In the genomic region with DNA sequence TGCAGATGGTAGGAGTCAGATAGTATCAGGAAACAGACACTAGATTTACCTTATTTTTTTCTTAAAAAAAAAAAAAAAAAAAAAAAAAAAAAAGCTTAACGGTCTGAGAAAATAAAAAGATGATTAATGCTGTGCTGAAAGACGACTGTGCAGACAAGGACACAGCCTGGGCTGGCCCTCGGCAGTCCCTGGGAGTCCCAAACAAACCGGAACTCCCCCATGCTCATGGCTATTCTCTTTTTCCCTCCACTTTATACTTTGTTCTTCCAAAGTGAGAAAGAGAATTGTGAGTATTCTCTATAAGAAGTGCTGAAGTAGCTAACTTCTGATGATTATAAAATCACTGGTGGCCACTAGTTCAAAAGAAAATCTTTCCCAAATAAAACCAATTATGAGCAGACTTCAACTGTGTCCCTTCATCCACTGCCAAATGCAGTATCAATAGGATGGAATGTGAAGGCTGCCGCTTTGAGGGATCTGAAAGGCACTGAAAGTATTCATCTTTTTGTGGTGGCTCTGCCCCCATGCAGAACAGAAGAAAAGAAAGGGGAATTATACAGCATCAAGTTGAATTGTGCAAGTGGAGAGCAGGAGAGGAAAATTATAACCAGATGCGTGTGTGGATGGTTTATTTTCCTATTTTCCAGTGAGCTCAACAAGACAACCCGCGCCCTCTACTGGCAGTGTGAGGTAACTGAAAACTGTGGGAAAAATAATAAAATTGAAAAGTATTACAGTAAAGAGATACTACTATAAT, we compare ENCODE assay signal across 8 mouse cellular contexts. TPM values are rescaled to one million over a fixed set of nuclear protein-coding genes. Genes with fewer than 3 reads are reported as not detected.
DNase-seq lines count a peak whose midpoint lies in the region; ATAC-seq and TF ChIP-seq lines count a peak whose summit lies in the region.

No protein-coding gene starts in this region.

- no peak overlapping the region; the same call in 1 of the 2 replicates for H3K27ac ChIP-seq in forebrain, postnatal 0 days (ENCODE audit: low read depth, low read length)
- no peak overlapping the region for H3K27ac ChIP-seq in intestine, embryonic 16.5 days (ENCODE audit: low read length)
- H3K27ac ChIP-seq in liver, adult 2 months (replicated peaks; ENCODE audit: insufficient read depth, low read depth, low read length), result no peak overlapping the region

- no peak overlapping the region for H3K9ac ChIP-seq in forebrain, postnatal 0 days
- H3K9ac ChIP-seq in intestine, embryonic 16.5 days (ENCODE audit: low read depth, low read length), result no peak overlapping the region
- H3K9ac ChIP-seq in liver, adult 2 months (ENCODE audit: low read depth, low read length), result no peak overlapping the region

- TF ChIP-seq POLR2A in liver, adult 2 months (IDR thresholded peaks at IDR 0.05; ENCODE audit: extremely low read depth, insufficient read depth, low read length), result no peak
- TF ChIP-seq POLR2A in myocyte (IDR thresholded peaks at IDR 0.05; ENCODE audit: insufficient read length, low read depth), result no peak

- no peak overlapping the region for H3K4me3 ChIP-seq in forebrain, postnatal 0 days (ENCODE audit: low read depth, low read length)
- H3K4me3 ChIP-seq in intestine, embryonic 16.5 days (ENCODE audit: low read length), result no peak overlapping the region
- no peak overlapping the region for H3K4me3 ChIP-seq in liver, adult 2 months (ENCODE audit: insufficient read depth, low read depth, low read length)
- H3K4me3 ChIP-seq in myocyte, result peak overlapping the region; percentile 6

- H3ac ChIP-seq in myocyte (ENCODE audit: control insufficient read depth, insufficient read length), result no peak overlapping the region

- H3K4me1 ChIP-seq in forebrain, postnatal 0 days (ENCODE audit: insufficient read depth), result 0 out of 2 replicates have a peak, but pooled peaks cover 5% of the 10 kb centered on the region
- no peaks in the 10 kb centered on the region for H3K4me1 ChIP-seq in intestine, embryonic 16.5 days (ENCODE audit: control insufficient read depth, insufficient read depth, low read length)
- no peaks in the 10 kb centered on the region for H3K4me1 ChIP-seq in liver, adult 2 months (ENCODE audit: control insufficient read depth, insufficient read depth, low read length)

- peak; percentile 31 for DNase-seq in urinary bladder, postnatal 14 days (ENCODE audit: low spot score)
- no peak for DNase-seq in urinary bladder, postnatal 10 days (ENCODE audit: low spot score)
- peak; percentile 53 for DNase-seq in cerebellum, adult 9-10 months
- DNase-seq in forebrain, postnatal 0 days, result peak; percentile 85
- peak; percentile 24 for DNase-seq in liver, adult 2 months (ENCODE audit: extremely low read depth, low read depth, low spot score)
- peak; percentile 66 for DNase-seq in thymus, postnatal 4 days

- peak; percentile 80 for ATAC-seq in forebrain, postnatal 0 days
- no peak for ATAC-seq in intestine, embryonic 16.5 days

- H3K36me3 ChIP-seq in forebrain, postnatal 0 days (ENCODE audit: insufficient read depth), result no peaks in the 10 kb centered on the region
- no peaks in the 10 kb centered on the region for H3K36me3 ChIP-seq in intestine, embryonic 16.5 days (ENCODE audit: control insufficient read depth, insufficient read depth, low read length)
- H3K36me3 ChIP-seq in liver, adult 2 months (ENCODE audit: control insufficient read depth, insufficient read depth, low read length), result no peaks in the 10 kb centered on the region
- no peaks in the 10 kb centered on the region for H3K36me3 ChIP-seq in myocyte (ENCODE audit: control insufficient read depth, insufficient read depth)

- no peaks in the 10 kb centered on the region for H3K9me3 ChIP-seq in forebrain, postnatal 0 days (ENCODE audit: low read length)
- H3K9me3 ChIP-seq in intestine, embryonic 16.5 days (ENCODE audit: control insufficient read depth, low read length), result no peaks in the 10 kb centered on the region

- TF ChIP-seq CTCF in forebrain, postnatal 0 days (IDR thresholded peaks at IDR 0.05; ENCODE audit: low read depth), result peak; percentile 83
- TF ChIP-seq CTCF in liver, adult 2 months (IDR thresholded peaks at IDR 0.05; ENCODE audit: low read depth, low read length), result peak; percentile 64

- WGBS in forebrain, postnatal 0 days, result 4% methylated on average over 8 of the region's 8 CpGs
- WGBS in intestine, embryonic 16.5 days, result 11% methylated on average over 8 of the region's 8 CpGs
- 21% methylated on average over 8 of the region's 8 CpGs for WGBS in liver, adult 2 months

- H3K4me2 ChIP-seq in forebrain, postnatal 0 days (ENCODE audit: low read depth), result peak overlapping the region; percentile 47
- peak overlapping the region; percentile 30; the same call in 1 of the 2 replicates for H3K4me2 ChIP-seq in intestine, embryonic 16.5 days (ENCODE audit: low read depth, low read length)
- H3K4me2 ChIP-seq in myocyte (ENCODE audit: low read depth), result peak overlapping the region; percentile 93

- H3K79me2 ChIP-seq in liver, adult 2 months (ENCODE audit: control insufficient read depth, insufficient read depth, low read length), result no peaks in the 10 kb centered on the region; the same call in 1 of the 2 replicates
- H3K79me2 ChIP-seq in myocyte (ENCODE audit: control insufficient read depth, insufficient read depth), result no peaks in the 10 kb centered on the region

- H3K27me3 ChIP-seq in forebrain, postnatal 0 days (ENCODE audit: insufficient read depth, low read length), result no peaks in the 10 kb centered on the region
- H3K27me3 ChIP-seq in intestine, embryonic 16.5 days (replicated peaks; ENCODE audit: control insufficient read depth, insufficient read depth, low read length), result no peaks in the 10 kb centered on the region
- no peaks in the 10 kb centered on the region for H3K27me3 ChIP-seq in liver, adult 2 months (ENCODE audit: control insufficient read depth, insufficient read depth, low read length)
- H3K27me3 ChIP-seq in myocyte (ENCODE audit: control insufficient read depth, insufficient read depth, insufficient read length), result no peaks in the 10 kb centered on the region

TF ChIP-seq in myocyte, 11 proteins besides CTCF, POLR2A, EP300 and RAD21:
- no peak for TF ChIP-seq TCF3 (IDR thresholded peaks at IDR 0.05; ENCODE audit: insufficient read length, low read depth)
- no peak for TF ChIP-seq MAX (IDR thresholded peaks at IDR 0.05; ENCODE audit: low read depth)
- TF ChIP-seq MYOG (IDR thresholded peaks at IDR 0.05; ENCODE audit: control insufficient read depth in 1 of 3, insufficient read depth in 1 of 3, insufficient read length in 2 of 3, low read depth in 2 of 3), result no peak
- TF ChIP-seq REST (IDR thresholded peaks at IDR 0.05; ENCODE audit: insufficient read depth, insufficient read length), result no peak
- no peak for TF ChIP-seq MYOD1 (IDR thresholded peaks at IDR 0.05; ENCODE audit: control insufficient read depth in 1 of 3, insufficient read length in 2 of 3, low read depth in 2 of 3)
- TF ChIP-seq TCF12 (IDR thresholded peaks at IDR 0.05; ENCODE audit: insufficient read depth, poor library complexity, severe bottlenecking), result no peak
- no peak for TF ChIP-seq SRF (IDR thresholded peaks at IDR 0.05; ENCODE audit: control insufficient read depth, insufficient read length, low read depth)
- TF ChIP-seq USF1 (IDR thresholded peaks at IDR 0.05; ENCODE audit: low read depth), result no peak
- no peak for TF ChIP-seq POLR2AphosphoS2 (IDR thresholded peaks at IDR 0.05; ENCODE audit: insufficient read length, low read depth)
- no peak for TF ChIP-seq E2F4 (IDR thresholded peaks at IDR 0.05; ENCODE audit: insufficient read depth)
- no peak for TF ChIP-seq CEBPB (IDR thresholded peaks at IDR 0.05; ENCODE audit: insufficient read depth, poor library complexity, severe bottlenecking)

RNA-seq across cellular contexts. Expression of a gene that starts 8.5 kb away (rescaled TPM):
- total RNA-seq in forebrain, postnatal 0 days (2014; rRNA removed), result 10.2 and 13.5 TPM in 2 replicates
- polyA plus RNA-seq in forebrain, postnatal 0 days (2015; fragmentation: Nextera tagmentation; extraction: Ambion mirVana), result 3.9 and 6.1 TPM in 2 replicates
- 0.56 and 0.73 TPM in 2 replicates for polyA plus RNA-seq in intestine, embryonic 16.5 days (2015; fragmentation: Nextera tagmentation; extraction: Ambion mirVana)
- total RNA-seq in liver, adult 2 months (2014; rRNA removed), result 2.9 and 3.1 TPM in 2 replicates
- 1.5 and 1.8 TPM in 2 replicates for polyA plus RNA-seq in liver, adult 2 months (2012; rRNA removed)
- 0.04 TPM for polyA plus RNA-seq in myocyte (2012; fragmentation: generic; extraction: Trizol)

RNA-seq across cellular contexts. Expression of a gene that starts 16.0 kb away (rescaled TPM):
- total RNA-seq in forebrain, postnatal 0 days (2014; rRNA removed), result 24.3 and 24.7 TPM in 2 replicates
- polyA plus RNA-seq in forebrain, postnatal 0 days (2015; fragmentation: Nextera tagmentation; extraction: Ambion mirVana), result 13.3 and 16.2 TPM in 2 replicates
- polyA plus RNA-seq in intestine, embryonic 16.5 days (2015; fragmentation: Nextera tagmentation; extraction: Ambion mirVana), result 23.7 and 24.7 TPM in 2 replicates
- 30.5 and 32.5 TPM in 2 replicates for total RNA-seq in liver, adult 2 months (2014; rRNA removed)
- polyA plus RNA-seq in liver, adult 2 months (2012; rRNA removed), result 5.7 and 8.8 TPM in 2 replicates
- 4.2 TPM for polyA plus RNA-seq in myocyte (2012; fragmentation: generic; extraction: Trizol)

Comparison
In these comparisons a context has a peak if more than half of its experiments do, and no peak if none do; other contexts are left out.
1. H3K4me2 ChIP-seq: peak in every context shown above with its lines; median percentile 93 in myocyte; 47 in forebrain, postnatal 0 days; 30 in intestine, embryonic 16.5 days.